Mouse (Mus musculus): ENCODE data around the gene Kcnn1.

The Kcnn1 gene

DNA sequence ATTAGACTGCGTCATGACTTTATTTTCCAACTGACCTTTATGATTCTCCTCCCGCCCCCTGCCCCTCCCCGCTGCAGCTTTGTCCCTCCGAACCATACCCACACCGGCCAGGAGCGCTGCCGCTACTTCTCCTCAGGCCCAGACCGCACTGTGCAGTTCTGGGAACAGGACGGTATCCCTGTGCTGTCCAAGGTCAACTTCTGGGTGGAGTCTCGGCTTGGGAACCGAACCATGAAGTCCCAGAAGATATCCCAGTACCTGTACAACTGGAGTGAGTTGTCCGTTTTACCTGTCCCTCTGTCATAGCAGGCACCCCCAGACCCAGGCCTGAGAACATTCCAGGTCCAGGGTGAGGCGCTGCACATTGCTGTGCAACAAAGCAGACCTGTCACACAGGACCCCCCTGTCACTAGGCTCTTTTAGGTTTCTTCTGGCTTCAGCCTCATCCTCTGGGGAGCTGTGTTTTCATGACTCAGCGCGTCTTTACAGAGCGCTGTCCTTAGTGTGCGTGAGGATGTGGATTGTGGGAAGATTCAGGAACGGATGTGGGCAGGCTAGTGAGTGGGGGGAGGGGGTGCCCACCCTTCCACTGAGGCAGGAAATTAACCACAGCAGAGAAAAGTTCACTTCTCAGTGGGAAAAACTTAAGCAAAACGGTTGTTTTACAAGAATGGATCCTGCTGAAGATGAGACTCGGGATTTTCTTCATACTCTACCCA, 51.9 kb downstream of the Kcnn1 start:
- no peak for DNase-seq (ENCODE audit: low spot score)

DNA sequence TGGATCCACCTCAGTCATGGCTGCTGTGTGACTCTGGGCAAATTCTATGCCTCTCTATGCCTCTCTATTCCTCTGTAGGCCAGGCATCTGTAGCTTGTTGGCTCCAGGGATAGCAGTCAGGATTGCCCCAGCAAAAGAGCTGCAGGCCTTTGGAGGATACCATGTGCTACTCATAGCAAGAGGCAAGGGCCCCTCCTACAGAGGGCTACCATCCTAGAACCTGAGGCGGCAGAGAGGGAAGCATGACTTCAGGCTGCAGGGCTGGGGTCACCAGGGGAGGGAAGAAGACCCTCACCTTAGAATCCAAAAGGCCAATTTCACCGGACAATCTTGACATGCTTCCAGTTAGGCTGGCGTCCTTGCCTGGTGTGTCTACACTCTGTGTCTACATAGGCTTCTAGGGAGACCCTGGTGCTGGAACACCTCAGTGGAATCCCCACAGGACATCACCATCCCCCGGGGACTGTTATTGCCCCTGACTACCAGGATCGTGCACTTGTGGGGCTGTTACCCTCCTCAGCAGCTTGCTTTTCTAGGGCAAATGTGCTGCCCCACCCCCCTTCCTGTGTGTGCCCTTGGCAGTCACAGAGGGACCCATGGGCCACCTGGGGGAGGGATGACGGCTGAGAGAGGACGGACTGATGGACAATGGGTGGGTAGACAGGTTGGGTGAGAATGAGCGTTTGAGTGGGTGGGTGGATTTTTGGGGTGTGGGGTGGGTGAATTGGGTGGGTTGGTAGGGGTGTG, 53.9 kb downstream of the Kcnn1 start:
- DNase-seq (ENCODE audit: low spot score) = no peak

DNA sequence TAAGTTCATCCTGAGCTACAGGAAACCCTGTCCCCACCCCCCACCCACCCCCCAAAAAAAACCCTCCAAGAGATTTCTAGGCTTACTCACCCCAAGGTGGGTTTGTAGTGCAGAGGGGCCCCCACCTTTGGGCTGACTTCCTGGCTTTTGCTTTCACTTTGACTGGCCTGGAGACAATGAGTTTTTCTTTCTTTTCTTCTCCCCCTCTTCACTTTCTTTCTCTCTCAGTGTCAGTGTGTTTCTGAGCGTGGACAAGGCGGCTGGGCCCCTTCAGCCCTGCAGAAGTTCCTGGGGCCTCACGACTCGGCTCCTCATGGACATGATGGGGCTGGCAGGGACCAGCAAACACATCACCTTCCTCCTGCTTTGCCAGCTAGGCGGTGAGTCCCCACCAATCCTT, 54.8 kb downstream of the Kcnn1 start, which contains the start of gene Il12rb1:
TSS of gene Il12rb1 (plus strand) at position 211 of the 400 bp plus-strand sequence.
- no peak for DNase-seq (ENCODE audit: low spot score)

GRCm38 (mm10) chr8:70807304-70807703, 55.8 kb downstream of the Kcnn1 start:
- no peak for DNase-seq (ENCODE audit: low spot score)

- DNase-seq (ENCODE audit: low spot score) = no peak
Measured at GRCm38 (mm10) chr8:70806541-70806940, 56.5 kb downstream of the Kcnn1 start.

DNA sequence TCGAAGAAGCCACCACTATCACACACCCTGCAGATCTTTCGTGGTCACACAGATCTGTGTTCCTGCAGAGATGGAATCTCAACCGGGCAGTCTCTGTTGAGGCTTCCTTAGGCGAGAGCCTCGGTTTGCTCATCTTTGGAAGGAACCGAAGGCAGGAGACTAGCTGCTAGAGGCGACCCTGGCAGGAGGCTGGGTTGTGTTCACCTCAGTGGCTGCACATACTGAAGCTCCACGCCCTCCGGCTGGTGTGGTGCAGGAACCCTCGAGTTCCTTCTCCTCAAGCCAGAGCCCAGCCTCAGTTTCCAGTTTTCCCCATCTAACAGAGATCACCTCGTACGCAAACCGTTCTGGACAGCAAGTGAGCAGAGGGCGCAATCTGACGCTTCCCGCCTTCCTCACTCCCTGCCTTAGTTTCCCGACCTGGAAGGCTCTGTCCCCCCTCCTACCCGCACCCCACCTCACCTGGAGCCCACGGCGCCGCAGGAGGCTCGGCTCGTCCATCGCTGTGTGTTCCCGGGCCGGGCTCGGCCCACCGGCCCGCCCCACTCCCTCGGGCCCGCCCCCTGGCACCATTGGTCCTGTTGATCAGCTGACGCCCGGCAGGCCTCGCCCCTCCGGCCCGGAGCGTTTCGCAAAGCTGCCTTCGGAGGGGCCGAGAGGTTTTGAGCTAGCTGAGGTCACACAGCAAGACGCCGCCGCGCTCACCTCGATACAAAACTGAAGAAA, 58.4 kb downstream of the Kcnn1 start, which contains the start of gene Mast3:
TSS of gene Mast3 (minus strand) at position 574 of the 726 bp plus-strand sequence.
- peak; percentile 84 for DNase-seq (ENCODE audit: low spot score)

DNA sequence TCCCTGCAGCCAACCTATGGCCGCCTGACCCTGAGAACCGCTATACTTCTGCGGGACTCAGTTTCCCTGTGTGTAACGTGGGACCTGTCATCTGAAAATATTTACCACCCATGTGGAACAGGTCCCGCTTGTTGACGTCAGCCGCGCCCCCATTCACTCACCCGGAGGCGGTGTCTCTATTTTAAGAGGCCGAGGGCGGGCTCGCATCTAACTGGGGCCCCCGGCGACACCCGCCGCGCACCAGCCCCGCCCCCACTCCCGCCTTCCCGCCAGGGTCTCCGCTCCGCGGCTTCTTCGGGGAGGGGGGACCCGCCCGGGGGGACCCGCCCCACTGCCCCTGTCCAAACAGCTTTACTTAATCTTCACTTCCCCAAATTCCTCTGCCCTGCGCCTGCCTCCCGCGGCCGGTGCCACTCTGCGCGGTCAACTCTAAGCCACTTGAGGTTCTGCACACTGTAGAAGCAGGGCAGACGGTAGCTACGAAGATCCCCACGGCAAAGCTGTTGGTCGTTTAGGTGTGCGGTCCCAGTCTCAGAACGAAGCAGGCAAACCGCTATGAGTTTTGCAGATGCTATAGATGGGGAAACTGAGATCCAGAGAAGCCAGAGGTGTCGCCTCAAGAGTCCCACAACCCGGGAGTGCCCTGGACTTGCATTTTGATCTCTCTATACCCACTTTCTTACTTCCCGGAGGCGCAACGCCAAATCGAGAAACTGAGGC, 59.1 kb downstream of the Kcnn1 start:
- DNase-seq (ENCODE audit: low spot score) = no peak

DNA sequence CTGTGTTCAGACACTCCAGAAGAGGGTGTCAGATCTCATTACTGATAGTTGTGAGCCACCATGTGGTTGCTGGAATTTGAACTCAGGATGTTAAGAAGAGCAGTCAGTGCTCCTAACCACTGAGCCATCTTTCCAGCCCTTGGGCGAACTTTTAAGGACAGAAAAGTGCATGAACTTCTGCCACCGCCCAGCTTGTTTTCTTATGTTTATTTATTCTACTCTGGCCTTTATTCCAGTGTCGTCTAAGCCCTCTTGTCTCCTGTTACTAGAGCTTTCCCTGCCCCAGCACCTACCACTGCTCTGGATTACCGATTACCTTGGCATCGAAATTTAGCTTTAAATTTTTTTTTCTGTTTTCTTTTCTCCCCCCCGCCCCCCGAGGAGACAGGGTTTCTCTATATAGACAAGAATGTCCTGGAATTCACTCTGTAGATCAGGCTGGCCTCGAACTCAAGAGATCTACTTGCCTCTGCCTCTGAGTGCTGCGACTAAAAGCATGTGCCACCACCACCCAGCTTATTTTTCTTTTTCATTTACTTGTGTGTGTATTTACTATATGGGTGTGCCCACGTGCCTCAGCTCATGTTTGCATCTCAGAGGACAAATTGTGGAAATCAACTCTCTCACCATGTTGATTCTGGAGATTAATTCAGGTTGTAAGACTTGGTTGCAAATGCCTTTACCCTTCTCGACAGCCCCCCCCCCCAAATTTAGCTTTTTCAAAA, 60.1 kb downstream of the Kcnn1 start:
- no peak for DNase-seq (ENCODE audit: low spot score)

DNA sequence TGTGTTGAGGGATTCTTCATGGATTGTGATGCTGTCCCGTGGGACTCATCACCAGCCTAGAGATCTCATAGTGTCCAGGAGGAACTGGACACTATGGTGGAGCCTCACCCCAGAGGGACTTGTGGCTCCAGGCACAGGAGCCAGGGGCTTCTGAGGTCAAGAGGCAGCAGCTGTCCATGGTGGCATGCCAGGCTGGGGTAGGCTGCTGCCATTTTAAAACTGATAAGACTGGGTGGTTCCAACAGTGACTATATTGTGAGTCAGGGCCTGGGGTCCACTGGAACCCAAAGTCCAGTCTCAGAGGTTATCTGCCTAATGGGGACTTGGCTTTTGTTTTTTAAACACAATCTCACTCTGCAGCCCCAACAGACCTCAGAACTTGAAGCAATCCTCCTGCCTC, 61.2 kb downstream of the Kcnn1 start:
- no peak for DNase-seq (ENCODE audit: low spot score)

DNA sequence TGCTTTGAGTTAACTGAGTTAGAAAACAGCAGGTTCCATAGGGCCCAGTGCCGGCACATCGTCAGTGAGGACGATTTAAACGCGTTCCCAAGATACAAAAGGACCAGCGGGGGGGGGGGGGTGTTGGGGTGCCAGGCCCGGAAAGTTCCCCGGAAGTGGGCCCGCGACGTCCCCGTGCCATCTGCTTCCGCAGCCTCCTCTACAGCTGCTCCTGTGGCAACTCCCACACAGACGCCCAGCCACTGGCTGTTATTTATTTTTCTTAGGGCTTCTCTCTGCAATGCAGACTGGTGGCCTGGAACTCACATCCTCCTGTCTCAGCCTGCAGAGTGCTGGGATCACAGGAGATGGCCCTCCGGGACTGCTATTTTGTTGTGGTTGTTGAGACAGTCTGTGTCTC, 61.9 kb downstream of the Kcnn1 start:
- DNase-seq (ENCODE audit: low spot score) = no peak

GRCm38 (mm10) chr8:70800648-70801047, 62.4 kb downstream of the Kcnn1 start:
- DNase-seq (ENCODE audit: low spot score) = no peak

DNA sequence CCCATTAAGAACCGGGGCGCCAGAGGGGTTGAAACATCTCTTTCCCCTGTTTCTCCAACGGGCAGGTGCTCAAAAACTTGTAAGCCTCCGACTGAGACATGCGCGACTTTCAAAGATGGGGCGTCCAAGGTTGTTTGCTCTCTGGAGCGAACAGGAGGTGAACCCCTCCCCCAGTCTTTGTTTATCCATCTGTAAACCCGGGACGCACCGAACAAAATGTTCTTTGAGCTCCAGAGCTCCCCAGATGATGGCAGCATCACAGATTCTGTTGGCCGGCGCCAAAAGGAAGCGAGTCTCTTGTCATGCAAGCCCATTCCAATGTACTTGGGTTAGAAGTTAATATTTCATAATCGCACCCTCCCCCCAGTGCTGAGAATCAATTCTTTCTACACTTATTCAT, 64.8 kb downstream of the Kcnn1 start:
- peak; percentile 70 for DNase-seq (ENCODE audit: low spot score)

- peak; percentile 88 for DNase-seq (ENCODE audit: low spot score)
Measured at GRCm38 (mm10) chr8:70797081-70798070, 65.7 kb downstream of the Kcnn1 start.

GRCm38 (mm10) chr8:70796403-70797080, 66.5 kb downstream of the Kcnn1 start:
- no peak for DNase-seq (ENCODE audit: low spot score)

- no peak for DNase-seq (ENCODE audit: low spot score)
Measured at GRCm38 (mm10) chr8:70795370-70795769, 67.7 kb downstream of the Kcnn1 start.

DNA sequence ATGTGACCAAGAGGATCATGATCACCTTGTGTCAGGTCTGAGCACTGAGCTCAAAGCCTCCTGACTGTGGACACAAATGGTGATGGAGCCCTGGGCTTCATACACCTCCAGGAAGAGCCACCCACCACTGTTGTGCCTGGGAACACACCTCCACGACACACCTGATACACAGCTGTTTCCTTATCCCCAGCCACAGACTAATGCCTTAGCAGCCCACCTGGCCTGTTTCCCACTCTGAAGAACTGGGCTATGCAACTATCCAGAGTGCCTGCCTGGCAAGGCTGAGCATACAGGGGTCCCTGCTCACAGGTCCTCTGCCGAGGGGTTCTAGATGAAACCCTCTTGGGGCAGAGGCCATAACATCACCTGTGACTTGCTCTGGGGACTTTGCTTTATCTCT, 68.8 kb downstream of the Kcnn1 start:
- no peak for DNase-seq (ENCODE audit: low spot score)

GRCm38 (mm10) chr8:70792700-70793099, 70.4 kb downstream of the Kcnn1 start:
- DNase-seq (ENCODE audit: low spot score) = peak; percentile 84
